Mouse (Mus musculus) pancreas, adult 10 weeks (tissue): Measurements from ENCODE around the gene Trhde. TPM values are rescaled to one million over a fixed set of nuclear protein-coding genes. Genes with fewer than 3 reads are reported as not detected.

Source experiments
- polyA plus RNA-seq: library from polyadenylated mRNA; stranded (reverse); fragments of 350-450 nt; fragmentation: Illumina TruSeq; extraction: RNeasy Lipid Tissue Mini Kit (QIAGEN cat#74804); gene quantifications from one replicate; pipeline ENCODE4 v1.2.3, GENCODE M21; 2015; ENCODE audit warnings: low read depth, low replicate concordance; ENCODE audit not compliant: insufficient read depth

Trhde gene
- 0.52 TPM for polyA plus RNA-seq

DNA sequence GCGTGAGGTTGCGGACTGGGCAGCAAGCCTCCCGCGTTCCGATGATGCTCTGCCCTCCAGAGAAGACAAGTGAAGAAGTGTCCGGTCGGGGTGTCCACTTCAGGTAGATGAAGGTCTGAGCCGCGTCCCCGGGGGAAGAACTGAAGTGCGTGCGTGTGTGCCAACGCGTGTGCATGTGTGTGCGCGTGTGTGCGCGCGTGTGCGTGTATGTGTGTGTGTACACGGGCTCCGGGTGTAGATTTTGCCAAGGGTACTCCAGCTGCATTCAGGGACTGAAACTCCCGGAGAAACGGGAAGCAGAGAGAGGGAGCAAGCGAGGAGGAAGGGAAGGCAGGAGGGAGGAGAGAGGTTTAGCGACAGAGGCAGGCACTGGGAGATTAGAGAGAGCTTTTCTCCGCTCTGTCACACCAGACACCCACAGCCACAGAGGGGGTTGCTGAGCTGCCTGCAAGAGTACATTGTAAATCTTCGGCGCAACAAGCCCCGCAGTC is at the start of gene Trhde:
Gene Trhde (minus strand): TSS at position 147 of the 491 bp plus-strand sequence.

